Mouse (Mus musculus): ENCODE data around the gene Gm17467.
"Not testable (repeated sequence)": the region's sequence is repeated elsewhere in the genome, so short reads cannot be mapped to it uniquely, and the experiment has no call there.

GRCm38 (mm10) chrX:123704691-123705090, at the start of gene Gm17467:
- not testable (repeated sequence) for TF ChIP-seq CTCF, EP300 (IDR thresholded peaks at IDR 0.05)

Measured in lung, postnatal 0 days (tissue).